Mouse (Mus musculus) CH12.LX (cell line): ENCODE measurements at regions not wholly inside any gene's neighbourhood (a gene's known extent, or its start where the extent isn't known, plus 50 kb on each side); places are given as distances from the start of the nearest gene placed in this dataset.

Source experiments
- DNase-seq: peaks from one replicate; pipeline ENCODE4 v3.0.0-alpha.2; 2013; ENCODE audit errors: extremely low read depth
- H3K27ac ChIP-seq: 2 replicates; pipeline ENCODE4 v1.5.1; 2012; ENCODE audit warnings: low read depth, mild to moderate bottlenecking, control low read depth, moderate library complexity; ENCODE audit not compliant: insufficient read depth
- H3K27me3 ChIP-seq: replicated peaks from 2 replicates; pipeline ENCODE3; 2012; ENCODE audit warnings: inconsistent platforms
- H3K36me3 ChIP-seq, 2 experiments: replicated peaks in 1 of 2; 2 replicates each; pipeline versions ENCODE3 to v1.6.1; 2012; ENCODE audit warnings: inconsistent platforms in 1 of 2, low read length in 1 of 2, mild to moderate bottlenecking in 1 of 2, mixed read lengths in 1 of 2, moderate library complexity in 1 of 2; ENCODE audit not compliant: control insufficient read depth in 1 of 2, insufficient read depth in 1 of 2
- H3K4me1 ChIP-seq, 2 experiments: 2 replicates each; pipeline ENCODE4 v1.6.1; 2012; ENCODE audit warnings: inconsistent platforms in 1 of 2, moderate library complexity in 1 of 2; ENCODE audit not compliant: insufficient read depth in 2 of 2, control insufficient read depth in 1 of 2
- H3K4me2 ChIP-seq: 2 replicates; pipeline ENCODE4 v1.6.1; 2012; ENCODE audit warnings: low read depth, mild to moderate bottlenecking, control low read depth; ENCODE audit not compliant: poor library complexity, insufficient read depth, severe bottlenecking
- H3K4me3 ChIP-seq, 3 experiments: fragments of 150-350 bp in 1 of 3; sonication (generic) in 1 of 3; replicated peaks in 1 of 3; 2 replicates each; pipeline versions ENCODE3 to v1.5.1; 2011 to 2012; ENCODE audit warnings: low read depth in 2 of 3, low read length in 2 of 3, mild to moderate bottlenecking in 2 of 3, moderate library complexity in 2 of 3, control low read depth in 1 of 3, improper control_type of control experiment in 1 of 3, inconsistent platforms in 1 of 3, mixed read lengths in 1 of 3; ENCODE audit not compliant: poor library complexity in 1 of 3
- H3K79me2 ChIP-seq: replicated peaks from 2 replicates; pipeline ENCODE4 v1.6.1; 2012; ENCODE audit warnings: mild to moderate bottlenecking, moderate library complexity; ENCODE audit not compliant: control insufficient read depth, poor library complexity, insufficient read depth, severe bottlenecking; ENCODE audit errors: extremely low read depth
- H3K9ac ChIP-seq: 2 replicates; pipeline ENCODE4 v1.6.1; 2012; ENCODE audit warnings: low read depth, mild to moderate bottlenecking, control low read depth, moderate library complexity; ENCODE audit not compliant: insufficient read depth
- H3K9me3 ChIP-seq: replicated peaks from 2 replicates; pipeline ENCODE3; 2012; ENCODE audit warnings: low read length, inconsistent platforms, mixed read lengths
- BHLHE40 ChIP-seq: IDR thresholded peaks from 2 replicates; pipeline ENCODE4 v1.6.1; 2011; ENCODE audit warnings: mild to moderate bottlenecking, low read depth, low read length, improper control_type of control experiment
- CHD1 ChIP-seq: IDR thresholded peaks from 2 replicates; pipeline ENCODE4 v1.6.1; 2012; ENCODE audit warnings: low read depth, low read length, improper control_type of control experiment, inconsistent platforms
- CTCF ChIP-seq, 2 experiments: IDR thresholded peaks in 1 of 2; conservative IDR thresholded peaks in 1 of 2; 2 replicates each; pipeline ENCODE4 v1.5.1; 2011 to 2012; ENCODE audit warnings: low read depth in 2 of 2, low read length in 2 of 2, improper control_type of control experiment in 1 of 2, inconsistent platforms in 1 of 2, mild to moderate bottlenecking in 1 of 2, moderate library complexity in 1 of 2
- E2F4 ChIP-seq: IDR thresholded peaks from 2 replicates; pipeline ENCODE4 v1.6.1; 2011; ENCODE audit warnings: low read depth, low read length, improper control_type of control experiment; ENCODE audit not compliant: insufficient replicate concordance
- ELF1 ChIP-seq: IDR thresholded peaks from 2 replicates; pipeline ENCODE4 v1.6.1; 2014; ENCODE audit warnings: low read depth, mild to moderate bottlenecking, inconsistent platforms, low read length, improper control_type of control experiment
- EP300 ChIP-seq: IDR thresholded peaks from 2 replicates; pipeline ENCODE4 v1.6.1; 2011; ENCODE audit warnings: low read length, improper control_type of control experiment
- HCFC1 ChIP-seq: IDR thresholded peaks from 2 replicates; pipeline ENCODE4 v1.6.1; 2012; ENCODE audit warnings: low read depth, mild to moderate bottlenecking, inconsistent platforms, low read length, improper control_type of control experiment
- IRF4 ChIP-seq: IDR thresholded peaks from 2 replicates; pipeline ENCODE4 v1.6.1; 2014; ENCODE audit warnings: low read depth, mild to moderate bottlenecking, inconsistent platforms, low read length, improper control_type of control experiment
- JUN ChIP-seq: IDR thresholded peaks from 2 replicates; pipeline ENCODE4 v1.6.1; 2011; ENCODE audit warnings: low read depth, mild to moderate bottlenecking, low read length, improper control_type of control experiment, moderate library complexity; ENCODE audit not compliant: insufficient read depth
- MAX ChIP-seq: IDR thresholded peaks from 2 replicates; pipeline ENCODE4 v1.6.1; 2011; ENCODE audit warnings: low read length, improper control_type of control experiment
- MAZ ChIP-seq: IDR thresholded peaks from 2 replicates; pipeline ENCODE4 v1.6.1; 2012; ENCODE audit warnings: low read depth, mild to moderate bottlenecking, inconsistent platforms, low read length, improper control_type of control experiment, moderate library complexity
- MEF2A ChIP-seq: IDR thresholded peaks from 2 replicates; pipeline ENCODE4 v1.6.1; 2014; ENCODE audit warnings: low read depth, mild to moderate bottlenecking, inconsistent platforms, low read length, improper control_type of control experiment, borderline replicate concordance
- MXI1 ChIP-seq: IDR thresholded peaks from 2 replicates; pipeline ENCODE4 v1.6.1; 2011; ENCODE audit warnings: mild to moderate bottlenecking, low read depth, low read length, improper control_type of control experiment
- NELFE ChIP-seq: IDR thresholded peaks from 2 replicates; pipeline ENCODE4 v1.6.1; 2011; ENCODE audit warnings: low read depth, low read length, improper control_type of control experiment
- NRF1 ChIP-seq: IDR thresholded peaks from 2 replicates; pipeline ENCODE4 v1.6.1; 2014; ENCODE audit warnings: low read depth, mild to moderate bottlenecking, inconsistent platforms, low read length, improper control_type of control experiment, moderate library complexity
- PAX5 ChIP-seq: IDR thresholded peaks from 2 replicates; pipeline ENCODE4 v1.6.1; 2012; ENCODE audit warnings: low read length, inconsistent platforms, mixed read lengths
- RAD21 ChIP-seq: IDR thresholded peaks from 2 replicates; pipeline ENCODE4 v1.6.1; 2011; ENCODE audit warnings: low read depth, mild to moderate bottlenecking, low read length, improper control_type of control experiment, moderate library complexity
- SIN3A ChIP-seq: IDR thresholded peaks from 2 replicates; pipeline ENCODE4 v1.6.1; 2012; ENCODE audit warnings: low read length, improper control_type of control experiment, inconsistent platforms
- TBP ChIP-seq: conservative IDR thresholded peaks from 2 replicates; pipeline ENCODE4 v1.6.1; 2011; ENCODE audit warnings: low read depth, low read length, improper control_type of control experiment
- UBTF ChIP-seq: IDR thresholded peaks from 2 replicates; pipeline ENCODE4 v1.6.1; 2012; ENCODE audit warnings: low read depth, mild to moderate bottlenecking, inconsistent platforms, low read length, improper control_type of control experiment, moderate library complexity
- USF1 ChIP-seq: IDR thresholded peaks from 2 replicates; pipeline ENCODE4 v1.6.1; 2014; ENCODE audit warnings: low read depth, mild to moderate bottlenecking, inconsistent platforms, low read length, improper control_type of control experiment
- USF2 ChIP-seq: conservative IDR thresholded peaks from 2 replicates; pipeline ENCODE4 v1.6.1; 2011; ENCODE audit warnings: low read depth, low read length, improper control_type of control experiment
- ZKSCAN1 ChIP-seq: IDR thresholded peaks from 2 replicates; pipeline ENCODE4 v1.6.1; 2012; ENCODE audit warnings: low read depth, inconsistent platforms, low read length, improper control_type of control experiment, borderline replicate concordance
- ZMIZ1 ChIP-seq: IDR thresholded peaks from 2 replicates; pipeline ENCODE4 v1.6.1; 2012; ENCODE audit warnings: low read depth, mild to moderate bottlenecking, inconsistent platforms, low read length, improper control_type of control experiment
- ZNF384 ChIP-seq: IDR thresholded peaks from 2 replicates; pipeline ENCODE4 v1.6.1; 2012; ENCODE audit warnings: low read depth, low read length, improper control_type of control experiment, inconsistent platforms
- dilution Hi-C: fragments of 300-500 bp; cut with MboI; formaldehyde crosslinking; loops from 2 replicates; pipeline ENCODE4 v1.14.3; 2020; ENCODE audit warnings: low sequenced_read_pairs; ENCODE audit not compliant: extremely low pct_unique_long_range_greater_than_20kb, extremely low pct_ligation_motif_present
- in situ Hi-C: fragments of 300-500 bp; cut with MboI; formaldehyde crosslinking; loops from 3 replicates; pipeline ENCODE4 v1.14.3; 2019; ENCODE audit warnings: low sequenced_read_pairs, low pct_ligation_motif_present, low pct_unique_long_range_greater_than_20kb, mixed read lengths

DNA sequence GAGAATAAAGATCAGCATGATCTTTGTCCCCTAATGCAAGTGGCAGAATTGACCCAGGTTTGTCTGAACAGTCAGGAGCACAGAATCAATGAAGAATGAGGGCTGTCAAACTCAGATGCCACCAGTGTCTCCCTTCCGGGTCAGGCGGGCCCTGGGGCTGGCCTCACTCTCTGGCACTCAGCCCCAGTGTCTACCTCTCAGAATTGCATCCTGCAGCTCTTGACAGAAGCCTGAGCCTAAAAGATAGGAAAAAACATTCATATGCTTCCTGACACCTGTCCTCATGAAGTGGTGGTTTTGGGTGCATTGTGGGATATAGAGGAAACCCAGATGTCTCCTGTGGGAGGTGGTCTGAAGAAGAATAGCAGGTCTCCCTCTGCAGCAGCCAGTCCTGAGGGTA, 107.9 kb upstream of the Sfswap start:
- dilution Hi-C loops (no loop called here), in situ Hi-C loops (no loop called here)
- no peak overlapping the region for H3K9ac ChIP-seq
- no peak overlapping the region for H3K27ac ChIP-seq
- DNase-seq = no peak
- H3K4me3 ChIP-seq = no peak overlapping the region
- H3K4me2 ChIP-seq = no peak overlapping the region
- H3K9me3 ChIP-seq = peaks cover 7% of the 10 kb centered on the region
- H3K27me3 ChIP-seq = peaks cover 23% of the 10 kb centered on the region
- no peaks in the 10 kb centered on the region for H3K79me2 ChIP-seq
- no peaks in the 10 kb centered on the region for H3K4me1 ChIP-seq
- TF ChIP-seq ZNF384 = no peak
- H3K36me3 ChIP-seq = no peaks in the 10 kb centered on the region

GRCm38 (mm10) chr5:129393606-129394255, 107.3 kb upstream of the Sfswap start:
- in situ Hi-C loops = no loop called here

DNA sequence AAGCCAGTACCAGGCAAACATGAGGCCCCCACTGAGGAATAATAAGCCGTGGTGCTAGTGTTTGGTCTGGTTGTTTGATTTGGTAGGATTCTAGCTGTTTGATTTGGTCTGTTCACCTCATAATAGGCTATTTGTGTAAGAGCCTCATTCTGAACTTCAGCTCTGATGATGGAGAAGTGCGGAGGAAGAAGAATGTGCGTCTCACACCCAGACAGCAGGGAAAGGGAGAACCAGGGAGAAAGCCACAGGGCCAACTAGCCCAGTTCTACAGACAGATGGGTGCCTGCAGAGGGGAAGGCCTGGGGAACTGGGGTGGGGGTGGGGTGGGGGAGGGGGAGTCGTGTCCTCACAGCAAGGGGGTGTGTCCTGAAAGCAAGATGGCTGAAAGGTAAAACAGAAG, 106.6 kb upstream of the Sfswap start:
- peaks cover 3% of the 10 kb centered on the region for H3K9me3 ChIP-seq
- peaks cover 18% of the 10 kb centered on the region for H3K27me3 ChIP-seq
- H3K4me3 ChIP-seq = no peak overlapping the region
- TF ChIP-seq NELFE (no peak), TBP (no peak), MEF2A (no peak), USF2 (no peak), ZMIZ1 (no peak), IRF4 (no peak), MXI1 (no peak), USF1 (no peak), CHD1 (no peak), SIN3A (no peak), JUN (no peak), EP300 (no peak), ZKSCAN1 (no peak), MAZ (no peak)
- H3K4me2 ChIP-seq = no peak overlapping the region
- H3K79me2 ChIP-seq = no peaks in the 10 kb centered on the region
- no peaks in the 10 kb centered on the region for H3K4me1 ChIP-seq
- H3K27ac ChIP-seq = no peak overlapping the region
- no peak overlapping the region for H3K9ac ChIP-seq
- no peak for DNase-seq
- in situ Hi-C loops (no loop called here), dilution Hi-C loops (no loop called here)
- no peaks in the 10 kb centered on the region for H3K36me3 ChIP-seq

More at GRCm38 (mm10) chr5:129393606-129394255, 107.3 kb upstream of the Sfswap start:
- Histone ChIP-seq H3K4me3 (no peak overlapping the region), H3K4me2 (no peak overlapping the region), H3K27me3 (peaks cover 18% of the 10 kb centered on the region), H3K9ac (no peak overlapping the region), H3K79me2 (no peaks in the 10 kb centered on the region), H3K36me3 (no peaks in the 10 kb centered on the region), H3K27ac (no peak overlapping the region), H3K9me3 (peaks cover 3% of the 10 kb centered on the region), H3K4me1 (no peaks in the 10 kb centered on the region)
- TF ChIP-seq MXI1 (no peak), E2F4 (no peak), HCFC1 (no peak), ELF1 (no peak), TBP (no peak), CTCF (conservative IDR thresholded peaks at IDR 0.05 in 1 of 2, IDR thresholded peaks at IDR 0.05 in 1 of 2; ENCODE audit: low read depth in 2 of 2, low read length in 2 of 2) (no peak), PAX5 (no peak), MAZ (no peak), USF1 (no peak), MAX (no peak), JUN (no peak), RAD21 (no peak), CHD1 (no peak), UBTF (no peak), MEF2A (no peak), BHLHE40 (no peak), NRF1 (no peak)
- dilution Hi-C loops = no loop called here
- no peak for DNase-seq
